Mouse (Mus musculus) thymus, postnatal 36 days (tissue): ENCODE measurements around the gene Cacng1.

Source experiments
- DNase-seq, 2 experiments: peaks; one replicate each; pipeline ENCODE4 v3.0.0; 2022; ENCODE audit warnings: mixed read lengths in 2 of 2

The Cacng1 gene

DNA sequence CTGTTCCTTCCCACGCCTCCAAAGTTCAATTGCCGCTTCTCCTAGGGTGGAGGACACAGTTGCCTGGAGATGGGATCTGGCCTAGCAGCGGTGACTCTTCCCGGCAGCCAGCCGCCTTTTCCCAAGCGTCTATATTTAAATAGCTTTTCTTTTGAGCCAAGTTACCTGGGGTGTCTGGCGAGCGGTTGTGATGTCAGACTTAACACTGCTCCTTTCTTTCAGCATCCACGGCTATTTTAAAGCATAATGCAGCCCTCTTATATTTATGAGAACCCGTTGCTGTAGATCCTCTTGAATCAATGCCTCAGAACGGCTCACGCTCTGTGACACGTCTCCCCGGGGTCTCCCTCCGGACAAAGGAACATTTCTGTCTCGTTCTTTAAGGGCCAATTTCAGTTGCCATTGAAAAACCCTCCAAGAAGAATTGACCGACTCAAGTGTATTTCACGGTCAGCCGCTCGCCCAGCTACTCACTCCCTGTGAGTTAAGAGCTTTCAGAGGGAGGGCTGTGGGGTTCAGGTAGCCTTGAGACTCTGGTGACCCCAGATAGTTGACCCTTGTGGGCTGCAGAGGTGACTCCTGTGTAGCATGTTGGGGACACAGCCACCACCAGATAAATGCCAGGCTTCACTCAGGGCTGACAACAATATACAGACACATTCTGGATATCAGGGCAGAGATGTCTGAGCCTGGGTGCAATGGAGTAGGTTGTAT lies 8.3 kb downstream of the Cacng1 start:
- no peak for DNase-seq

DNA sequence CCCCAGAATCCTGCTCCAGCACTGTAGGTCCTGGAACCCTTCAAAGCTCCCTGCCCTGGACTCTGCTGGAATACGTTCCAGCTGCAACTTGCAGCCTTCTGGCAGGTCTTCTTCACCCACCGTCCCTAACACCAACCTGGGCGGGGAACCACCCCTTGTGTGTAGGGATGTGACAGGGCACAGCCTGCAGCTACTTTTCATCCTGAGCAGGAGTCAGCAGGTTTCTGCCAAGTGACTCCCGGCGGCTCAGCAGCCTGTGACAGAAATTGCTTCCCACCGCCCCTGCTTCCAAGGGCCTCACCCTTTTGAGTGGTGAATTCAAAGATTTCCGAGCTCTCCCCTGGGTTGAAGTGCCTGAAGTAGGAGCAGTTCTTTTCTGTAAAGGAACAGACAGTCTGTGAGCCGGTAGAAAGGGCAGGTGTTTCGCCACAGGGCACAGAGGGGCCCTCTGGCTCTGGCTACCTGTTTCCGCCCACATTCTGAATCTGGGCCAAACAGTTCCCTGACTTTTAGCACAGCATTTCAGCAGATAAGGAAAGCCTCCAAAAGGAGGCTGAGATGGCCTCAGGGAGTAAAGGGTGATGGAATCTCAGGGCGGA lies 10.7 kb downstream of the Cacng1 start:
- DNase-seq = no peak

DNA sequence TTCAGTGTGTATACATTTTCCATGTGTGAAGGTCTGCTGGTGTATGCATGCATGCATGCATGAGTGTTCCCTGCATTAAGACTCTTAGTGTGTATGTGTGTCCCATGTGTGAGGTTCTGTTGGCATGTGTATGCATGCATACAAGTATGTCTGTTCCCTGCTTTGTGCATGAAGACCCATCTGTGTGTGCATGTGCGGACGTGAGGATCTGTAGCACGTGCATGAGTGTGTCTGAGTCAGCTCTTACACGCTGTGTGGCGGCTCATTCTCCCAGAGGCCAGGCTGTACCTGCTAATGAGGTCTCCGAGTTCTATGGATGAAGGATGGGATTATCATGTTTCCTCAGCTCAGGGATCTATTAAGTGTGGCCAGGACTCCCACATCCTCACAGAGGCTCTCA lies 11.3 kb downstream of the Cacng1 start:
- no peak for DNase-seq

DNA sequence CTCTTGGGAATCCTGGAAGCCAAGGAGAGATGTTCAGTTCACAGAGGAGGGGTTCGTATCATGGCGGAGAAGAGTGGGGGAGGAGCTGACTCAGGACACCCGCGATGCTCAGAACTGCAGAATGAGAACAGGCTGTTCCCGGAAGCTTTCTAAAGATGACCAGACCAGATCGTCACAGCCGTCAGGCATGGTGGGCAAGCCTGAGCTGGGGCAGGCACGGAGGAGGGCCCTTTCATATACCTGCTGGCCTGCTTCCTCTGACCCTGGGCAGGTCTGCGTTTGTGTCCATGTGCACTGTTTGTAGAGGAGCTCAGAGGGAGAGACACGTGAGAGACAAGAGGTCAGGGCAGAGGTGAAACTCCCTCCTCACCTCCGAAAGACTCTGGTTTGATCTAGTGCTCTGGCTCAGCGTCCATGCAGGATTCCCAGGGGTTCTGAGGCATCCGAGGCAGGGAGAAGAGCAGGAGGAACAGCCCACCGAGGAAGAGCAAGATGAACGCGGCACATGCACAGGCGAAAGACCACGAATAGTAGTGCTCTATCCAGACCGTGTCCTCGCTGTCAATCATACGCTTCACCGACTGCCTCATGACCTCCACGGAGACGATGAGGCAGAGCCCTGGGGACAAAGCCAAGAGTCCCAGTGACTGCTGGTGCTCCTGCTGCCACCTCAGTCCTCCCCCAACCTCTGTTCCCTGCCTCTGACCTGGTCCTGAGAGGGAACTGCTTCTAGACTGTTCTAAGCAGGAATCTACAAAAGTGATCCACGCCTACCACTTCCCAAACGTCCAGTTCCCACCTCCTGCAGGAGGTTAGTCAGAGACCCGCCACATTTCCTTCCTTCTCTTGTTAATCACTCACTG lies 12.8 kb downstream of the Cacng1 start:
- no peak for DNase-seq

DNA sequence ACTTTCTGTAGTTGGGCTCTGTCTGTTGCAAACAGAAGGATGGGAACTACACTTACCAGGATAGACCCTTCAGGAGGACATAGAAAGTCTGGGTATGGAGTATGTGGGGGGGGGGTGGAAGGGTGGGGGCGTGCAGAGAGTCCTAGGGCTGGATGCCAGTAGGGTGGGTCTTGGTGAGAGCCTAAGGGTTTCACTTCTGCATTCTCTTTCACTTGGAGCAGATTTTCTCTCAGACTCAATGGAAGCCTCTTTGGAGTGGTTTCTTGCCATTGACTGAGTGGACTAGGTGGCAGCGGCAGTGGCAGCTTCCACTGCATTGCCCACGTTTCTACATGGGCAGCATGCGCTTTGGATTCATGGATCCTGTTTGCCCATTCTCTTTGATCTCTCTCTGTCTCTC lies 16.4 kb downstream of the Cacng1 start:
- DNase-seq = no peak

DNA sequence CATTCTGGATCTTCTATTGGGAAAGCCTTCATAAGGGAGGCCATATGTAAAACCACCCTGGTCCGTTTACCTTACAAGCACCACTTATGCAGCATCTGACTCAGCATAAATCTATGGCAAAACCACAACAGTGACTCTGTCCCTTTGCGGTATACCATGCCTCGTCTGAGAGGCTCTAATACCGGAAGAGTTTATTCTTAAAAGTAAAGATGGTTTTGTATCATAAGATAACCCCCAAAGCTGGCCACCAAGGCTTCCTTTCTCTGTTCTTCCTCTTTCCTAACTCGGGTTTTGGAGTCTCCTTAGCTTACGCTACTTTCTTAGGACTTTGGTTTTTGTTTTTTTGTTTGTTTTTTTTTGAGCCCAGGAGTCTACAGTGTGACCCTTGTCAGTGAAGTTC lies 23.0 kb downstream of the Cacng1 start:
- no peak for DNase-seq

DNA sequence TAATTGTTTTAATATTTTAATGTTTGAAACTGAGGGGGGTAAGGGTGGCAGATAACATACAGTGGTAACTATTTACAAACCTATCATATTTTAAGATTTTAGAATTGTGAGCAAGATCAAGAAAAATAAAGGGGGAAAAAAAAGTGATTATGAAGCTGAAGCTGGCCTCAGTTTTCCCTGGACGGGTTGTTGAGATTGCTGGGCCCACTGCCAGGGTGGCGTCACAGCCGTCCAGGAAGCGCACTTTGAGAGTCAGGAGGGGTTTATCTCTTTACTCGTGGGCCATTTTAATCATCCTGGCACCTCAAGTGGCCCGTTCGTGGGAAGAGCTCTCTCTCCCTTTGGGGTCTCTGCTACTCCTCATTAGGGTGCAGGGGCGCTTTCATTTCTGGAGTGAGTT lies 24.8 kb downstream of the Cacng1 start:
- no peak for DNase-seq

DNA sequence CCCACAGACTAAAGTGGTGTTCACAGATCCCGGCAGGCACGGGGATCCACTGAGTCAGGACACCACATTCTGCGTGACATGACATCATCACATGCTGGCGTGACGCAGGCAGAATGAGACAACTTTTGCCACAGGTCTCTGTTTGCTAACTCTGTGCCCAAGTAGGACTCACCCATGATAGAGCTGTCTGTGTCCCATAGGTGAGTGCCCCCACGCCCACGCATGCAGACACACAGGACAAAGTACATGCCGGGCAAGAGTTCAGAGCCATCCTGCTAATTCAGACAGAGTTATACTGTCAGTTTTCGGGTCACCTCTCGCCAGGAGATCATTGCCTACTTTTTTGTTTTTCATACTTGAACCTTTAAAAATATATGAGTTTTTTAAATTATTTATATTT lies 27.8 kb downstream of the Cacng1 start:
- DNase-seq = no peak

DNA sequence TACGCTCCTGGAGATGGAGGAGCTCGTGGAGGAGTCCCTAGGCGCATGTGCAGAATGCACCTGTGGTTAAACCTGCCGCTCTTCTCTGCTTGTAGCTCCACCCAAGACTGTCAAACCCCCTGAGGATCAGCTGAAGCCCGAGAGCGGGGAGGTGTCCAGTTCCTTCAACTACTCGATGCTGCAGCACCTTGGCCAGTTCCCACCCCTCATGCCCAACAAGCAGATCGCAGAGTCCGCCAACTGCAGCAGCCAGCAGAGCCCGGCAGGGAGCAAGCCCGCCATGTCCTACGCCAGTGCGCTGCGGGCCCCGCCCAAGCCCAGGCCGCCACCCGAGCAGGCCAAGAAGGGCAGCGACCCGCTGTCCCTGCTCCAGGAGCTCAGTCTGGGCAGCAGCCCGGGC lies 30.0 kb downstream of the Cacng1 start:
- DNase-seq = peak in 1 of 2 experiments; percentile 13

DNA sequence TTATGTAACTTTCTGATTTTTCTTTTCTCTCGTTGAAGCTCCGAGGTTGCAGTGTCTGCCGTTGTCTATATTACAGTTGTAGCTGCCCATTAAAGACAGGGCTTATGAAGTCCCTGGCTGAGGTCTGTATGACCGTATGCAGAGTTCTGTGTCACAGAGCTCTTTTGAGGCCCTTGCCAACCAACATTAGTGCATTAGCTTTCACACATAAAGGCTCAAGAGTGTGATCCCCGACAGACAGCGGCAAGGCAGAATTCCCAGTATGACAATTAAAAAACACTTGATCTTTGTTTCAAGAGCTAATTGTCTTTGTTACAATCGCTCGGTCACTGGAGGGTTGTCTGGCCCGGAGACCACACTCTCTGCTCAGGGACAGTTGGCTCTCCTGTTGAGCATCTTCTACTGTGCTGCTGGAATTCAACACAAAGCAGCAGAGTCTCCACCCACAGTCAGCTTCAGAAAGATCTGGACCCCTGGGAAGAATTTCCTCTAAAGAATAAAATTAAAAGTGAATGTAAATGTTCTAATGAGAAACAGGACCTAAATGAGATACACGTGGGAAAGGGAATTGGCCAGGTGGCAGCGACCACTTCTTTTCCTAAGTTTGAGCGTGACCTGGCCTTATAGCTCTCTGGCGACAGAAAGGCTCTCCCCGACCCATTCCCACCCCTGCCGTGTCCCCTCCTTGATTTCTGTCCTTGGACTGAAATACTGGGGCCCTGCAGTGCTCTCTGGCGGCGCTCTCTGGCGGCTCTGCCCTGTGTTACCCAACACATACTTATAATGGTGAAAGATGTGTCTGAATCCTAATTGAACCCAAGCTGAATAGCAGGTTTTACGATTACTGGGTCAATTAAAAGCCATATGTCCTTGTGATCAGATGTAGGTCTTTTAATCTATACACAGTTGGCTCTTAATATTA lies 32.5 kb downstream of the Cacng1 start:
- DNase-seq = no peak

DNA sequence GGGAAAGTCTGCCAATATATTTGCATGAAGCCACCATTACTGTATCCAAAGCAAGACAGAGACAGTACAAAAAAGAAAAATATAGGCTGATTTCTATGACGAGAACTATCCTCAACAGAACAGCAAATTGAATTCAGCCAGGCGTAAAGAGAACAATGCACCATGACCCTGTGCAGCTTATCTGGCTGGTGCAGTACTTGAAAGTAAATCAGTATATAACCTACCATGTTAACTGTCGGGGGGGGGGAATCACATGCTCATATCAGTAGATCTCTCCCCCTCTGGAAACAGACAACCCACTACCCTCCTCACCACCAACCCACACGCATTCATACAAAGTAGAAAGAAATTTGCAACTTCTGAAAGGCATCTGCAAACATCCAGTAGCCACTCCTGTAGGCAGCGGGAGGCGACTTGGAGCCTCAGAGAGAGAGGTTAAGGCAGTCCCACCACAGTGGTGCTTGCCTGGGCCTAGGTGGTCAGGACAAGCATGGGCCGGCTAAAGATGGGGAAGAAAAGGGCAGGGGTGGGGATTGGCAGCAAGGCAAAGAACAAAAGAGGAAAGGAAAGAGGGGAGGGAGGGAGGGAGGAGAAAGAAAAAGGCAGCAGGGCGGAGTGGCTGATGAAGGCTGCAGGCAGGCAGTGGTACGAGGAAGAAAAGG lies 33.5 kb downstream of the Cacng1 start:
- DNase-seq = no peak

DNA sequence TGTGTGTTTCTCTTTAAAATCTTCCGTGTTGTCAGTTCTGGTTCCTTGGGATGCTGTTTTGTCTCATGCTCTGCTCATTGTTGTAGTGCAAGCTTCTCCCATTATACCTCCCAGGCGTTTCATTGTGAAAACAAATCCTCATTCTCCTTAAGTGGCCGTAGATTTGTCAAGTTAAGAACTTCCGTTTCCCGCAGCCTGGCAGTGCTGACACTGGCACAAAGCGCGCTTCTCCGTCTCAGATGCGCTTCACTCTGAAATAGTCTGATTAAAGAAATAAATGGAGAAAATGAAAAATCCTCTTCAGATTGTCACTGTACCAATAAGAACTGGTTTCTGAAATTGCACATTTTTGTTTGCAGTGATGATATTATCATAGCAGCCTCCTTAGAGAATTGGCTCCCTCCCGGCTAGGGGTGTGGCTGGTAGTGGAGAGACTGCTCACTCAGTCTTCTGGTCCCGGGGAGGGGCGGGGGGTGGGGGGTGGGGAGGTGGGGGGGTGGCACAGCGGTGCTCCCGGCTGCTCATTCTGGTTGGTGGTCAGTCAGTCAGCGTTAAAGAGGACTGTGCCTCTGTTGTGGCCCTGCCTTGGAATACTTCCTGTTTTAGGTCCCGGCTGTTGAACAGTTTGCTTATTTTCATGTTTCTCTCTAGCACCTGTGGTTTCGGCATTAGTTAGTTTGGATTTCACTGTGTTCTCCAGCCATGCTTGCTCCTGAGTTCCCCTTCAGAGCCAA lies 39.9 kb downstream of the Cacng1 start:
- no peak for DNase-seq

DNA sequence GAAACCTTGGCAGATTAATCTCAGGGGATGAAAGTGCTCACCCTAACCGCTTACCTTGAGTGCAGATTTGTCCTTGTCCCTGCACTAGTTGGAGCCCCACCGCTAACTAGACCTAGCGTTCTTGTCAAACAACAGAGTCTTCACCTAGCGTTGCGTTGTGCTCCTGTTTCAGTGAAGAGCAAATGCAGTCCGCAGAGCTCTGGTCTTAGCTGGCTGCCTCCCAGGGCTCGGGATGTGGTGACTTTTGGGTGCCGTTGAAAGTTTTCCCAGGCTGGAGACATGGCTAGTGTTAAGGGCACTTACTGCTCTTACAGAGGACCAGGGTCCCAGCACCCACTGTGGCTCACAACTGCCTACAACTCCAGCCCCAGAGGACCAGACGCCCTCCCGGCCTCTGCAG lies 41.1 kb downstream of the Cacng1 start:
- no peak for DNase-seq

DNA sequence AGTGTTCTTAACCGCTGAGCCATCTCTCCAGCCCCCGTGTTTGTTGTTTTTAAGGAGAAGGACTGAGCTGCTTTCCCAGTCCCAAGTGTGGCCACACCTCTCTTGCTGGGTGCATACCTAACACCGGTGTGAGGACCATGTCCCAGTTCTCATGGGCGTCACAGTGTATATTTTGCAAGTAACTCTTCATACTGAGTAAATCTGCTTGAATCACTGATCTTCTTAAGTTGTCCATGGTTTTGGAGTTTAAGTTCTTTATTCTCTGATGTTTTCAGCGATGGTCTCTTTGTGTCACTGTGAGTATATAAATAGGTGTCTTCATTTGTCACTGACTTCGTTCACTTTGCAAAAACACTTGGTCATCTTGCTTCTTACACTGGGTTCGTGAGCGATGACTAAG lies 41.7 kb downstream of the Cacng1 start:
- no peak for DNase-seq

DNA sequence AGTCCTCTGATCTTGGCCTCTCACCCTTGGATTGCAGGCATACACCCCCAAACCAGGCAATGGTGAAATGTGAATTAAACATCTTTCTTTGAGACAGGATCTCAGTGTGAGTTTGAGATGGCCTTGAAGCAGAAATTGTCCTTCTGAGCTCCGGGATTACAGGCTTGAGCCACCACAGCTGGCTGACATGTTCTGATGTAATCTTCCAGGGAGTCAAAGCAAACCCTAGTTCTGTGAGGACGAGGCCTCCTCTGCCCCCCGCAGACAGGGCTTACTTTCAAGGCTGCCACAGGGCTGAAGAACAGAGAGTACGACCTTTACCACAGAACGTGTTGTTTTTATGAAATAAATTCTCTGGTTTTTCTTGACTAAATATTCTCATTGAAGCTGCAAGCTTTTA lies 42.3 kb downstream of the Cacng1 start:
- DNase-seq = no peak

DNA sequence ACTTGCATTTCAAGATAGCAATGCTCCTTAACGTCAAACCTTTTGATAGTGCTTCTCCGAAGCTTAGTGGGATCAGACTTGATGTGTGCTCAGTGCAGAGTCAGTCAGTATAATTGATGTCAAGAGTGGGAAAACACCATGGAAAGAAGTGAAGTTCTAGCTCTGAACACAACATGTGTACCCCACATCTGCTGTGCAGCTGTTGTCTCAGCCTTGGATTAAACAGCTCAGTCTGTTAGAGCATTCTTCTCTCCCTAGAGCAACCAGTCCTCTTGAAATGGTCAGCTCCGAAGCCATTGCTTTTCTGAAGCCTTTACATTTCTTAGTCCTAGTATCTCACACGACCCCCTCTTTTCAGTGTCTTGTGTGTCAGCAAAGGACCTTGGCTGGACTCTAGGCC lies 47.3 kb downstream of the Cacng1 start:
- no peak for DNase-seq

DNA sequence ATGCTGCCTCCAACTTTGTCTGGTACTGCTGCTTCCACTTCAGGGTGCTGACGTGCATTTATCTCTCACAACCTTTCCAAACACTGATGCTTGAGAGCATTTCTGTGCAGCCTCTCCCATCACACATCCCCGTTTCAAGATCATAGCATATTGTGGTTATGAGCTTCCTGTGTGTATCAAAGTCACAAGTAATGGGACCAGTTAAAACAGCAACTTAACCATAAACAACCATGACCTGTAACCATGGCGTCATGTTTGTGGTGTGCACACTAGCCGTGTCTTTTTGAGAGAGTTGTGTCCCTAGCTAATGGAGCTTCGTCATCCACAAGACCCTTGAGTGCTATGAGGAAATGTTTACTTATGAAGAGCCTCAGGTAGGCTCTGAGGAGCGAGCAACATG lies 48.1 kb downstream of the Cacng1 start:
- no peak for DNase-seq

DNA sequence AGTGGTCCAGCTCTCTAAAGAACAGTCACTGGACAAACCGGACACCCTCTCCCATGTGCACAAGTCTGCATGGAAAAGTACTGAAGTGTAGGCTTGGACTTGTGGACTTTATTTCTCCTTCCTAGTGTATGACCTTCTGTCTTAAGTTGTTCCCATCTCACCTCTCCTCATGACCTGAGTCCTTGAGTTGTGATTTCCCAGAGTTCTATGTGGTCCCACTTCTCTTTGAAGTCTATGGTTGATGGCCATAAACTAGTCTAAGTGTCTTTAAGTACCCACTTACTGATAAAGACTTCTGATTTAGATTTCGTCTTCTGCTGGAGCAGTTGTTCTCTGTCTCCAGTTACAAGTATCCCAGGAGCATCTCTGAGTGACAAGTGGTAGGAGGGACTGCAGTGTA lies 48.8 kb downstream of the Cacng1 start:
- no peak for DNase-seq

DNA sequence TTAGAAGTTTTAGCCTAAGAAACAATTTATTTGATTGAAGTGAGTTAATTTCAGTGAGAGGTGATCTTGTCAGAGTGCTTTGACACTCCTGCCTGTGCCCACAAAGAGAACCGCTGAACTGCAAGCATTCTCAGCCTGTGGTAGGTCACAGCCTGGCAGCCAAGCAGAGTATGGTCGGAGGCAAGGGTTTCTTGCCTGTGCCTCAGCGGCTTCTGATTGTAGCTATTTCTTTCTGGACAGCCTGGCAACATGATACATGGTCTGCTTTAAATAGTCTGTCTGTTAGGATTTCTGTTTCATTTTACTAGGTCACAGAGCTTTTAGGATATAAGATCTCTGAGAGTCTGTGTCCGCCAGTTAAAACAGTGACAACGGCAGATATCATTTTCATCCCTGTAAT lies 53.7 kb downstream of the Cacng1 start:
- no peak for DNase-seq

DNA sequence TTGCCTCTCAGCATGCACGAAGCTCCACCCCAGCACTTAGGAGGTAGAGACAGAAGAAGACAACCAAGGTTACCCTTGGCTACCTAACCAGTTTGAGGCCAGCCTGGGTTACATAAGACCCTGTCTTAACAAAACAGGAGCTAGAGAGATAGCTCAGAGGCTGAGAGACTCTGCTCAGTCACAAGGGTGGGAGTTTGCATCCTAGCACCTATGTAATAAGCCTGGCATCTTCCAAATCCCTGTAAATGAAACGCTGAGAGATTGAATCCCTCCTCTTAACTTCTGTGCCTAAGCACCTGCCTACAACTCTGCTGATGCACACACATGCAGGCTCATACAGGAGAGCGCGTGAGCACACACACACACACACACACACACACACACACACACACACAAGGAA lies 55.9 kb downstream of the Cacng1 start:
- DNase-seq = no peak

DNA sequence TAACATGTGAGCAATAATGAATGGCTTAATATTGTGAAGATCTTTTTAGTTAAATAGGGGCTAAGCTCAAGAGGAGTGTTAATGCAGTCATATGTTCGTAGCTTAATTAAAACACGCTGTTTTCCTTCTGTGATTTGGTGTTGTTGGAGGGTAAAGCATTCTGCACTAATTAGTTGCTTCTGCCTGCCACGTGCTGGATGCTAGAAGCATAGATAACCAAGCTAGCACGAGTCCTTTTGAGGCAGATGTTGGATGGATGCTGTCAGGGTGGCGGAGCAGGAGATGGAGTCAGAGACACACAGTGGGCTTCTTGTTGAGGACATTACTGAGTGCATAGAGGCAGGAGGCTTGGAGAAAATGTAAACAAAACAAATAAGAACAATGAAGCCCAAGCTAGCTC lies 59.2 kb downstream of the Cacng1 start:
- DNase-seq = no peak

DNA sequence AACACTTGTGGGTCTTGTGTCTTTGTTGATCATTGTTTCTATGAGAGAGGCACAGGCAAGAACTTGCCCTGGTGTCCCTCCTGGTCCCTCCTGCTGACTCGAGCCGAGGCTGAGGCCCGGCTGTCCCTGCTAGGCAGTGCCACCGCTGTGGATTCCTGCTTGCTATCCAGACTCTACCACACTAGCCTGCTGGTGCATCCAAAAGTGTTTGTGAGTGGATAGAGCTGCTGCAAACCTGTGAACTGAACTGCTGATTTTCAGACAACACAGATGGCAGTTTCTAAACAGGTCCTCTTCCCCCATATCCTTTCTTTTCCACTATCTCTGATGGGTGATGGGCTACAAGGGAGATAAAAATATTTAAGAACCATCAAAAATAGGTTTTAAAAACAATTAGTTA lies 60.8 kb downstream of the Cacng1 start:
- DNase-seq = no peak
